Mouse (Mus musculus) hindbrain, embryonic 12.5 days (tissue): ENCODE data around the gene Gbp6. TPM values are rescaled to one million over a fixed set of nuclear protein-coding genes. Genes with fewer than 3 reads are reported as not detected.
"Not testable (repeated sequence)": the region's sequence is repeated elsewhere in the genome, so short reads cannot be mapped to it uniquely, and the experiment has no call there.

ENCODE experiments used
- ATAC-seq: fragments of 200-750 bp; cut with Nextera tagmentation; 2 replicates; pipeline ENCODE4 v1.8.0; 2017; ENCODE audit warnings: moderate TSS enrichment; ENCODE audit not compliant: low FRiP score
- H3K27ac ChIP-seq: fragments of 300-500 bp; sonication (generic); 2 replicates; pipeline ENCODE4 v1.5.1; 2016; ENCODE audit warnings: mild to moderate bottlenecking
- H3K27me3 ChIP-seq: fragments of 300-500 bp; sonication (generic); 2 replicates; pipeline ENCODE4 v1.6.1; 2016; ENCODE audit warnings: mild to moderate bottlenecking
- H3K36me3 ChIP-seq: fragments of 300-500 bp; sonication (generic); 2 replicates; pipeline ENCODE4 v1.6.1; 2016; ENCODE audit warnings: mild to moderate bottlenecking
- H3K4me1 ChIP-seq: fragments of 300-500 bp; sonication (generic); 2 replicates; pipeline ENCODE4 v1.6.1; 2016
- H3K4me2 ChIP-seq: fragments of 300-500 bp; sonication (generic); replicated peaks from 2 replicates; pipeline ENCODE4 v1.6.1; 2016; ENCODE audit warnings: mild to moderate bottlenecking
- H3K4me3 ChIP-seq: fragments of 300-500 bp; sonication (generic); 2 replicates; pipeline ENCODE4 v1.5.1; 2016; ENCODE audit warnings: mild to moderate bottlenecking
- H3K9ac ChIP-seq: fragments of 300-500 bp; sonication (generic); 2 replicates; pipeline ENCODE4 v1.6.1; 2016; ENCODE audit warnings: mild to moderate bottlenecking, moderate library complexity
- H3K9me3 ChIP-seq: fragments of 300-500 bp; sonication (generic); replicated peaks from 2 replicates; pipeline ENCODE4 v1.6.1; 2016; ENCODE audit warnings: mild to moderate bottlenecking
- WGBS: fragments of 180-500 bp; shearing (Covaris S2); methylation state at CpG from one replicate; pipeline ENCODE4 v1.1.7; 2016; 5-methylcytosine and 5-hydroxymethylcytosine counted together
- polyA plus RNA-seq: library from polyadenylated mRNA; unstranded; fragments of >200 nt; fragmentation: Nextera tagmentation; extraction: Ambion mirVana; gene quantifications from 2 replicates; pipeline ENCODE4 v1.2.1, GENCODE M21; 2016

Gene Gbp6
- polyA plus RNA-seq, 1 experiment from 2014 or later: 1.7 TPM

- H3K27me3 ChIP-seq, H3K27ac ChIP-seq, H3K4me1 ChIP-seq, ATAC-seq, H3K9ac ChIP-seq, H3K4me2 ChIP-seq, H3K36me3 ChIP-seq, H3K4me3 ChIP-seq, H3K9me3 ChIP-seq: not testable (repeated sequence)
- WGBS: no CpG with 5 or more reads among the region's 3 CpGs
Measured at GRCm38 (mm10) chr5:105260673-105261072, 32.8 kb downstream of the Gbp6 start.

GRCm38 (mm10) chr5:105252491-105252890, 41.0 kb downstream of the Gbp6 start:
- H3K27ac ChIP-seq: no peak overlapping the region

GRCm38 (mm10) chr5:105244741-105245140, 48.8 kb downstream of the Gbp6 start:
- not testable (repeated sequence) for H3K4me1 ChIP-seq, ATAC-seq, H3K9me3 ChIP-seq, H3K36me3 ChIP-seq, H3K9ac ChIP-seq, H3K27ac ChIP-seq, H3K4me2 ChIP-seq, H3K4me3 ChIP-seq, H3K27me3 ChIP-seq
- 82% methylated on average over 3 of the region's 3 CpGs for WGBS

More at GRCm38 (mm10) chr5:105252491-105252890, 41.0 kb downstream of the Gbp6 start:
- Histone ChIP-seq H3K4me1 (no peaks in the 10 kb centered on the region), H3K4me2 (no peak overlapping the region), H3K36me3 (no peaks in the 10 kb centered on the region), H3K4me3 (no peak overlapping the region), H3K27me3 (no peaks in the 10 kb centered on the region), H3K9ac (no peak overlapping the region), H3K9me3 (no peaks in the 10 kb centered on the region)
- ATAC-seq: no peak

GRCm38 (mm10) chr5:105240982-105241381, 52.5 kb downstream of the Gbp6 start:
- H3K4me2 ChIP-seq, ATAC-seq, H3K4me1 ChIP-seq, H3K36me3 ChIP-seq, H3K27me3 ChIP-seq, H3K9ac ChIP-seq, H3K4me3 ChIP-seq, H3K9me3 ChIP-seq, H3K27ac ChIP-seq: not testable (repeated sequence)
- WGBS: 70% methylated on average over 5 of the region's 5 CpGs

- not testable (repeated sequence) for H3K9me3 ChIP-seq, H3K4me3 ChIP-seq, H3K4me1 ChIP-seq, H3K27me3 ChIP-seq, H3K36me3 ChIP-seq, H3K4me2 ChIP-seq, H3K9ac ChIP-seq, ATAC-seq, H3K27ac ChIP-seq
Measured at GRCm38 (mm10) chr5:105239483-105240047, 53.9 kb downstream of the Gbp6 start, which contains the start of gene Gbp10. TSS of gene Gbp10 (minus strand) at chr5:105239533.

GRCm38 (mm10) chr5:105238402-105238801, 55.1 kb downstream of the Gbp6 start:
- not testable (repeated sequence) for H3K4me3 ChIP-seq, H3K9me3 ChIP-seq, H3K27me3 ChIP-seq, H3K4me1 ChIP-seq, H3K27ac ChIP-seq, H3K4me2 ChIP-seq, ATAC-seq, H3K9ac ChIP-seq, H3K36me3 ChIP-seq
- WGBS: 84% methylated on average over 1 of the region's 1 CpGs

GRCm38 (mm10) chr5:105236040-105236439, 57.5 kb downstream of the Gbp6 start:
- 82% methylated on average over 3 of the region's 3 CpGs for WGBS
- ATAC-seq, H3K4me3 ChIP-seq: not testable (repeated sequence)

More at GRCm38 (mm10) chr5:105236040-105236439, 57.5 kb downstream of the Gbp6 start:
- H3K27me3 ChIP-seq, H3K36me3 ChIP-seq, H3K9me3 ChIP-seq, H3K4me2 ChIP-seq, H3K27ac ChIP-seq, H3K4me1 ChIP-seq, H3K9ac ChIP-seq: not testable (repeated sequence)

Other genes starting within 250 kb of the Gbp6 start
- 1.4 and 1.6 TPM in 2 replicates for gene Gbp9, start 154.2 kb downstream of the Gbp6 start, polyA plus RNA-seq
- 0.52 and 0.93 TPM in 2 replicates for gene Gbp8, start 154.2 kb downstream of the Gbp6 start, polyA plus RNA-seq
- 0.66 and 1.0 TPM in 2 replicates for gene Gbp4, start 154.1 kb downstream of the Gbp6 start, polyA plus RNA-seq
- gene Gbp10, start 54.2 kb downstream of the Gbp6 start, polyA plus RNA-seq: 0.40 and 0.61 TPM in 2 replicates
- gene Gm43302, start within 50 bp of the Gbp6 start, polyA plus RNA-seq: 0.08 TPM in 1 of 2 replicates, not detected in the other
- 12.1 and 13.3 TPM in 2 replicates for gene Lrrc8b, start 122.1 kb upstream of the Gbp6 start, polyA plus RNA-seq
- 13.4 and 15.8 TPM in 2 replicates for gene Lrrc8c, start 225.7 kb upstream of the Gbp6 start, polyA plus RNA-seq